ENCODE assay signal across 23 mouse cellular contexts in genomic region chr4:141781201-141781985, GRCm38 (mm10). TPM values are rescaled to one million over a fixed set of nuclear protein-coding genes. Genes with fewer than 3 reads are reported as not detected.
"Had no signal": no experiment of that assay in that cellular context is flagged by ENCODE, and none has a peak within 500 bp of the region (broad histone marks: within the 10 kb centered on the region; RNA-seq: fewer than 3 reads in every experiment).

No protein-coding gene starts in this region.

- H3K9me3 ChIP-seq: liver, embryonic 13.5 days; midbrain, embryonic 13.5 days; neural tube, embryonic 13.5 days had no signal

- H3K9ac ChIP-seq: liver, embryonic 13.5 days; midbrain, embryonic 13.5 days; neural tube, embryonic 13.5 days had no signal

- H3K27me3 ChIP-seq: liver, embryonic 13.5 days; midbrain, embryonic 13.5 days; neural tube, embryonic 13.5 days had no signal

- H3K27ac ChIP-seq: macrophage; midbrain, embryonic 13.5 days; neural tube, embryonic 13.5 days had no signal

- H3K4me3 ChIP-seq: left cerebral cortex, adult 2 months; liver, embryonic 13.5 days; midbrain, embryonic 13.5 days; myocyte; neural tube, embryonic 13.5 days had no signal

- H3K4me1 ChIP-seq: liver, embryonic 13.5 days; midbrain, embryonic 13.5 days; neural tube, embryonic 13.5 days had no signal

- DNase-seq: kidney, adult 18-20 months; kidney, adult 9 months; liver, embryonic 13.5 days; lung, adult 2 months; lung, postnatal 14 days; retina, postnatal 1 day; thymus, postnatal 25 days had no signal

- H3K4me2 ChIP-seq: liver, embryonic 13.5 days; midbrain, embryonic 13.5 days; neural tube, embryonic 13.5 days had no signal

- ATAC-seq: midbrain, embryonic 13.5 days; midbrain, embryonic 16.5 days had no signal

RNA-seq across cellular contexts. Expression of gene Agmat, which starts 34.9 kb away (rescaled TPM):
- total RNA-seq: layer of hippocampus, adult 8-10 months; layer of hippocampus, postnatal 10 days; megakaryocyte, adult 5-6 weeks; monocyte, adult 5-6 weeks; neutrophil, adult 5-6 weeks had no signal
- polyA plus RNA-seq: macrophage; midbrain, embryonic 13.5 days; midbrain, embryonic 16.5 days; neural tube, embryonic 13.5 days had no signal

RNA-seq across cellular contexts. Expression of gene Cela2a, which starts 44.6 kb away (rescaled TPM):
- total RNA-seq: layer of hippocampus, adult 8-10 months; layer of hippocampus, postnatal 10 days; left cerebral cortex, adult 2 months; left cerebral cortex, postnatal 10 days; left cerebral cortex, postnatal 36 days; megakaryocyte, adult 5-6 weeks; monocyte, adult 5-6 weeks; neutrophil, adult 5-6 weeks had no signal
- polyA plus RNA-seq: kidney, embryonic 16.5 days; limb, embryonic 11.5 days; lung, embryonic 16.5 days; macrophage; midbrain, embryonic 13.5 days; myocyte; neural tube, embryonic 13.5 days had no signal
